Mouse (Mus musculus) kidney, adult 8-10 months (tissue): ENCODE measurements around the gene Adam8.

Experiments used
- DNase-seq, 2 experiments: peaks; one replicate each; pipeline ENCODE4 v3.0.0; 2022

Gene Adam8

DNA sequence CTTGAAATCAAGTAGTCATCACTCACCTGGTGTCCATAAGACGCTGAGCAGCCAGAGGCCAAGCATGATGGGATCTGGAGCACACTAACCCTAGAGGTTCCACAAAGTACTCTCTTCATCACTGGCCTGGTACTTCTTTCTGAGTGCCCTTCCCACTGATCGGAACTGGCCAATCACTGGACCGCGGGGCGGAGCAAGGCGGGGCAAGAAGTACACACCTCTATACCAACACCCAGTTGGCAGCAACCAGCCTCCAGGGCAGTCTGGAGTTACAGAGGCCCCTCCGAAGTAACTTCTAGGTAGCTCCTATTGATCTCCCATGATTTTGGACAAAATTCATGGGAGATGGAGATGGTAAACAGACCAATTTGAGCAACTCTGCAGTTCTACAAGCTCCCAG, at the start of gene Adam8:
Gene Adam8 (minus strand): TSS at position 157 of the 400 bp plus-strand sequence.
- peak in 1 of 2 experiments; percentile 30 for DNase-seq

DNA sequence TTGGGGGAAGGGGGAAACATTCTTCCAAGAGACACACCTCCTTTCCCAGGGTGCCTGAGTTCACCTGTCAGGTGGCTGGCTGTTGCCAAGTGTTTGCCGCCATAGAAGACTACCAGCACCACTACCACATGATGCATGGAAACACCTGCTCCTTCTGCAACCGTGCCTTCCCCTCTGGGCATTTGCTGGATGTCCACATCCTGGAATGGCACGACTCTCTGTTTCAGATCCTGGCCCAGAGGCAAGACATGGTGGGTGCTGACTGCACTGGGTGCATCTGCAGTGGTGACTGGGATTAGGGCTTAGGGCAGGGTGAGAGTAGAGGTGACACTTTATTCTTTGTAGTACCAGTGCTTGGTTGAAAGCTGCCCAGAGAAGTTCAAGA, 44.8 kb upstream of the Adam8 start:
- DNase-seq, result no peak

DNA sequence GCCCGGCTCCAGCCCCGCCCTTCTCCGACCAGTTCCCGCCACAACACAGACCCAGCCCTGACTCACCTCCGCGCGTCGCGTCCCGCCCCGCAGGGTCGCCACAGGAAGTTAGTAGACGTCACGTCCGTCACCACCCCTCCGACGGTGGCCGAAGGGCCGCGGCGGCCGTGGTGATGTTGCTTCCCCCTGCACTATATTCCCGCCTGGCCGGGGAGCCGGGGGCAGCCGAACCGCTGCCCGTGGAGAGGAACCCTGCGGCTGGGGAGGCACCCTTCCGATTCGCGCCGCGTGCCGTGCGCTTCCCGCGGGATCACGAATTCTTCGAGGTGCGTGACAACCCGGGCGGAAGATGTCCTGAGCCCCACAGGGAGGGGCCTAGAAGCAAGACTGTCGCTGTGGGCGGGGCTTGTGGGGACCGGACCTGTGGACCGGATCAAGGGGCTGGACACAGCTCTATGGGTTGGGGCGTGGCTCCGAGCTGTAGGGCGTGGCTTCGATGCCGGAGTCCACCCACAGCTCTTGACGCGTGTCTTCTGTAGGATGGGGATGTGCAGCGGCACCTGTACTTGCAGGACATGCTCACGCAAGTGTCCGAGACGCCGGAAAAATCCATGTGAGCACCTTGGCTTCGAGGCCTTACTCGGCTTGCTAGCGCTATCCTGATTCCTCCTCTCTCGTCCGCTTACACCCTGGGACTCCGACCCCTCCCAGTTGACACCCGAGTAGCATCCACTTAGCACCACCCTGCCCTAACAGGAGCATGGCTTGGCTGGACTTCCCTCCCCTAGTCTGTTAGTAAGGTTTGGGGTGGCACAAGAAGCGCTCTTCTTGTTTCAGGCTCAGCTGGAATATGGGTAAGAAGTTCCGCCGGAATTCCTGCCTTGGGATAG, 44.2 kb upstream of the Adam8 start, which contains the start of the genes Zfp511 and Tubgcp2:
Gene Zfp511 (plus strand): TSS at position 111 of the 890 bp plus-strand sequence.
Gene Tubgcp2 (minus strand): TSS at position 389 of the 890 bp plus-strand sequence.
- DNase-seq, result peak; percentile 96 to 97

DNA sequence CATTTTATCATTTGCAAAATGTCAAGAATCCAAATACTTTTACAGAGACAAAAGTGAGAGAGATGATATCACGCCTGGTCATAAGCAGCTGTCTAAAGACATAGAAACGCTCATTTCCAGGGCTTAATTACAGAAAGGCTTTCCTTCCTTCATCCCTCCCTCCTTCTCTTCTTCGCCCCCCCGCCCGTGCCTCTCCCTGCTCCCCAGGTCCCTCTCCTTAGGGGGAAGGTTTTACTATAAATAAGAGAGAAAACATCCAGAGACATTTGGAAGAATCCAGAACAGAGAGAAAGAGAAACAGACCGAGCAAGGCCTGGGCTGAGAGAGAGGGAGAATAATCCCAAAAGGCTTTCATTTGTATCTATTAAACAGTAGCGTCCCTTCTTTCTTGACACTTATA, 43.1 kb upstream of the Adam8 start:
- no peak for DNase-seq

DNA sequence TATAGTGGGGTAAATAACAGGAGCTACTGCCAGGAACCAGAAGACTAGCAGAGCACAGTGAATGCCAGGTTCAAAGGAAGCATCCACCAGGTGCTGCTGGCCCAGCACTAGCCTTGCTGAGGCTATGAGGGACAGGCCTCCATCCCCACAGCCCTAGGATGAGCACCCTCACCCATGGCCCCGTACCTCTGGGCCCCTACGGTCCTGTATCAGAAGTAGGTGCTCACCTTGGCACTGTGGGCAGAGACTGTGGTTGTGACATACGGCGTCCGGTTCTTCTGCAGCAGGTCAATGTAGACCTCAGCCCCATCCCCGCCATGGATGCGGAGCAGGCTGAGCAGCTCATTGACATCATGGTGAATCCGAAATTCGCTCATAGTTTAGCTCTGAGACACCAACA, 41.0 kb upstream of the Adam8 start:
- no peak for DNase-seq

DNA sequence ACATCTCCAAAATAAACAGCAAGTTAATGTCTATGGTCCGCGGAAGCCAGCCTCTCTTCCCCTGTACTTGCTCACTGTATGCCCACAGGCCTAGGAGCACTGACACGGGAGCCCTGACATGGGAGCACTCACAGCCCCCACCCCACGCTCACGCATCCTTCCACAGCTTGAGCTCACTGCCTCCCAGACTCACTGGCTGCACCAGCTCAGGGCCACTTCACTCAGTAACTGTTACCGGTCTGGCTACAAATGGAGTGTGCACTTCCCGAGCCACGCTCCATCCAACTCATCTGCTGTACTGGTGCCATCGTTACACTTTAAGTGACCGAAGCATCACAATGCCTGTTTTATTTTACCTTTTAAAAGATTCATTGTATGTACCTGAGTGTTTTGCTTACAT, 40.0 kb upstream of the Adam8 start:
- DNase-seq, result no peak

DNA sequence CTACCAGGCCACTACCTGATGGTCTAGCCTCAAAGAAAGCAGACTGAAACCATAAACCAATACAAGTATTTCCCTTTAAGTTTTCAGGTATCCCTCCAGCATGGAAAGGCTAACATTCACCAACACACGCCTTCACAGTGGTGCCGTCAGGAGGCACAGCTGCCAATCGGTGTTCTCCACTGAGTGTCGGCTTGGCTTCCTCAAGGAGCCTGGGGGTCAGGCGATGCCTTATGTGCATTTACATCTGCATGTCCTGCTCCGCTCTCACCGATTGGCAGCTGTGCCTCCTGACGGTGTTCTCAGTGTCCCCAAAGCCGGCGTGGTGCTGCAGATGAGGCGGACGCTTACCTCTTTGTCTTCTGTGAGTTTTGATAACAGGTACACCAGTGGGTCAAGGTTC, 39.4 kb upstream of the Adam8 start:
- no peak for DNase-seq

DNA sequence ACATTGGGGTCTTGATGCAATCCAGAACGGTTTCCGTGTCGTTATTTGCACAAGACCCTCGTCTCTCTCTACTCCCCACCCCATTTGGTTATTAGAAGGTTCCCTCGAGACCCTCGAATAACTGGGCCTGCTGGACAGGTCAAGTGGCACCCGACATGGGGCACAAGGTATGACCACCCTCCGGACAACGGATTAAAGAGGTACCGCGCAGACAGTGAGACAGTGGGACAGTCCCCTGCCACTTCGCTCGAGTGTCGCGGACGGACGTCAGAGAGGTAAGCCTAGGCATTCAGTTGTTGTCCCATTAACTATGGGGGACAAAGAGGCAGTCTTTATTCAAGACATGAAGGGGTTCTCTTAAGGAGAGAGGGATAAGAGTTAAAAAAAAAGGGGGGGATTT, 19.0 kb upstream of the Adam8 start:
- DNase-seq, result no peak

DNA sequence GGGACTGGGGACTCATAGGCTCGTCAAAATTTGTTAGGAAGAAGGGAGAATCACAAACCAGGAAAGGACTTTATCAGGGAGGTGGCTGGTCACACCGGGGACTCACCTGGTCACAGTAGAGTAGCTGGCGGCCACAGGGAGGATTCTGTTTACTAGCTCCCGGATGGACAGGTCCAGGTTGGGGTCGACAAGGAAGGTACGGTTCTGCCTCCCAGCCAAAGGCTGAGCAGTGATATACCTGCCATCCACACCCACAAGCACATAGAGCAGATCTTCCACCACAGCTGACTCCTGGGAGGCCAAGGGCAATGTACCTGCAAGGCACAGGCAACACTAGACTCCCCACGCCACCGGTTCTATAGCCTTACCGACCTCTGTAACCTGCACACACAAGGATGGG, 15.4 kb upstream of the Adam8 start:
- no peak for DNase-seq

DNA sequence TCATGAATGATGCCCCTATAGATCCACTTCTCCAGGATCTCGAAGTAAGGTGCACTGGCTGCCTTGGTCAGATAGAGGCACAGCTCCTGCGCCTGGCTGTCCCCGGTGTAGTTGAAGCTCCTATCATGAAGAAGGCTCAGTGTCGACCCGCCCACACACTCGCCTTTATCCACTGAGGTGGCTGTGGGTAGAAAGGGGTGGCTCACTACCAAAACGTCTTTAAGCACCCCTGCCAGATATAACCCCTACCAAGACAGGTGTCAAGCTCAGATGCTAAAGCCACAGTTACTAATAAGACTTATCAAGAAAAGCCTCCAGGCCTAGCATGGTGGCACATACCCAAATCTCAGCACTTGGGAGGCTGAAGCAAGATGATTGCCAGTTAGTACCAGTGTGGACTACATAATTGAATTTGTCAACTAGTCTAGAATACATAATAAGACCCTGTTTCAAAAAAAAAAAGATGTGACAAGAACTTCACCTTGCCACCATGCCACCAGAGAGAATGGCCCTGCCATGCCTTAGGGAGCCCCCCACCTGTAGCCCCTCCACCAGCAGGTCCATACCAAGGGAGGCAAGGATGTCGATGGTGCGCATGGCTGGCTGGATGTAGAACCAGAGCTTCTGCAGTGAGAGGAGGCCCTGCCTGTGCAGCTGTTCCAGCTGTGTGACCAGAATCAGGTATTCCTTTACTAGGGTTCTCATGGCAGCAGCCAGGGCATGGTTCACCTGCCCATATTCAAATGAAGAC, 14.7 kb upstream of the Adam8 start:
- DNase-seq, result no peak

DNA sequence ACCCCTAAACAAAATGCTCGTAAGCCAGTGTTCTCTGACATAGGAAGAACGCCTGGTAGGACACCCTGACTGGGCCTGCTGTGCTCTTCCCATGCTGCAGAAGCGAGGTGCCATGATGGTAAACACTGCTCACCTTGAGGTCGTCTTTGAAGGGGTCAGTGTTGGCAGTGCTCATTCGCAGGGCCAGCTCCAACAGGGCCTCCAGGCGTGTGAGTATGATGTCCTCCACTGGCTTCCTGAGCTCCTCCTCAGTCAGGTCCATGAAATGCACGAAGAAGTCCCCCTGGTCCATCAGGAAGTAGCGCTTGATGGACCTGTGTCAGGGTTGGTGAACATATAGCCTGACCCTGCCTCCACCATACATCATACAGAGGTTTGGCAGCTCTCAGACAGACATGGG, 12.3 kb upstream of the Adam8 start:
- no peak for DNase-seq

DNA sequence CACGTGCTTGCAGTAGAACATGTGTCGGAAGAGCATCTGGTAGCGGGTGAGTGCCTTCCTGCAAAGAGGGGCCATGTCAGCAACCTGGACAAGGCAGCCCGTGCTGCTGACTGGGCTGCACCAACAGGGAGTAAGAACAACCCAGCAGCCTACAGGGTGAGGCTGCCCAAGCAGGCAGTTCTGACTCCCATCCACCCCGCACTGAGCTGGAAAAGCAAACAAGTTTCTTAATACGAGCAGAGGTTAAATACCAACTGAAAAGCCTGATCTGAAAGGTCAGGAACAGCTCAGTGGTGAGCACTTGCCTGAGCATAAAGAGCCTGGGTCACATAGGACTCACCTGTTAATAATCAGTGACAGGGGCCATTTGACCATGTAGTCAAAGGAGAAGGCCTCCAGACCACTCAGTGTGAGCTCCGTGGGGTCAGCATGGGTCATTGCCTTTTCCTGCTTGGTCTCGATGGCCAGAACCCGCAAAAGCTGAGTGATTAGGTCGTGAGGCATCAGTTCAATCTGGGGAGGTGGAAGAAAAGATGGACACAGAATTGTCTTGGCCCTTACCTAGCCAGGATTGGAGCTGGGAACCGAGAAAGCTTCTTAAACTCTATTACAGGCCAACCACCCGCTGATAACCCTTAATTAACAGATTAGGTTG, 8.9 kb upstream of the Adam8 start:
- no peak for DNase-seq

DNA sequence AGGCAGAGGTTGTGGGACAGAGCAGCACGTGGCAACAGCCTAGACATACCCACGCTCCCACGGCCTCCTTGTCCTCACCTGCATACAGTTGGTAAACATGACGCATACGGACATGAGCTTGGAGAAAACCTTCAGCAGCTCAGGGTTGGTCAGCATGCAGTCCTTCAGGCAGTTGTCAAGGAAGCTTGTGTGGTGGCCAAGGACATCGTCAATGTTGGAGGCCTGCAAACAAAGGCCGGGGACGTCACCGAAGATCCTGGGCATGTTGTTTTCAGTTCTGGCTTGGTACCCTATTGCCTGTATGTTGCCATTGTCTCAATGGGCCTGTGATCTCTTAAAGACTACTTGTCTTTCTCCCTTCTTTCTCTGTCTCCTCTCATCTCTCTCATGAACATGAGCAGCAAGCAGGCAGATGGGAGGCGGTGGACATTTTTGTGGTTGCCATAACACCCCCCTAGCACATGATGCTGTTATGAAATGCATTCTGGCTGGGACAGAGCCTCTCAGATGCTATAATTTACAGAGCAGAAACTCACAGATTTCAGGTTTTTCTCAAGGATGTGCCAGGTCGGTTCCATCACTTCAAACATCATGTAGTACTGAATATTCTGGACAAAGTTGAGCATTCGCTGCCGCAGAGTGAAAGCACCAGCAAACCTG, 6.5 kb upstream of the Adam8 start:
- DNase-seq, result no peak

DNA sequence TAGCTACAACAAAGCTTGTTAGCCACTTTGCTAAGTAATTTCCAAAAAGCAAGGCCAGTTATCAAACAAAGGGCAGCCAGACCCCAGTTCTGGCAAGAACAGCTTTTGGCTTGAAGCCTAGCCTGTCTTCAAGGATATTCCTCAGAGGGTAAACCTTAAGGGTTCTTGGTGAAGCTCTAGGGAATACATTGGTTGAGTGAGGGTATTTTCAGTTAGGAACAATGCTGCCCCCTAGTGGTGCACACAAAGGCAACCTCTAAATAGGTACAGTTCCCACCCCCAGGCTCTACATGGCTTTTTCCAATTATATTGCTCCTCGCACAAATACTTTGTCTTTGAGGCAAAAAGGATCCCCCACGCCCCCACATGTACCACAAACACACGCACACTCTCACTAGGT, 2.3 kb upstream of the Adam8 start:
- DNase-seq, result peak; percentile 29 to 56

DNA sequence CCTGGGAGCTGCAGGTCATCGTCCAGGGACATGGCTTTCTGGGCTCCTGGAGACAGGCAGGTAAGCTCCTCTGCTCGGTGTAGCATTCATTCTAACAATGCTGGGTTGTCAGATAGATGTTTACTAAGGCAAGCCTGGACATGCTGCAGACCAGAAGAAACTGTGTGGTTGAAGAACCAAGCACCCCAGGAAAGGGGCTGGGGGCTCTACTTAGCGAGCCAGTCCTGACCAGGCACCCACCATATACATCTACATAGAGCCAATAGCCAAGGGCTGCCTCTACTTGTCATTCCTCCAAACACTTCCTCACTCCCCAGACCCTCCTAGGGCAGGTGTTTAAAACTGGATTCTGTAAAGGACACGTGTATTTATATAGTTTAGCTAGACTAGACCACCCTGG, 1.8 kb upstream of the Adam8 start:
- DNase-seq, result no peak

DNA sequence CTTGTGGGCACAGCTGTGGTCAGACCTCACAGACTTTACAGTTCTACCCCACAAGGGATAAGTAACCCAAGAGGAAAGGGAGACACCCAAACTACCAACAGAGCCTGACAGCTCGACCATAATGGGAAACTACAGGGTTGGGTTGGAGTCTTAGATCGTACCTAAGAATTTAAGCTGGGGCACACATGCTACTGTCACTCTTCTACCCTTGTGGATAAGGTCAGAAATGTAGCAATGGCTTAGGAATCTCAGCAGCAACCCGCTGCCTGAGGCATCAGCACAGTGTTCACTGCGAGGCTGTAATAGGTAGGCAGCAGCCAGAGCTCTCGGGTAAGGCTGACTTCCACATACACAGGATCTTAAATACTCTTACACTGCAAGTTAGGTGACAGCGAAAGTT, 1.2 kb upstream of the Adam8 start:
- no peak for DNase-seq

DNA sequence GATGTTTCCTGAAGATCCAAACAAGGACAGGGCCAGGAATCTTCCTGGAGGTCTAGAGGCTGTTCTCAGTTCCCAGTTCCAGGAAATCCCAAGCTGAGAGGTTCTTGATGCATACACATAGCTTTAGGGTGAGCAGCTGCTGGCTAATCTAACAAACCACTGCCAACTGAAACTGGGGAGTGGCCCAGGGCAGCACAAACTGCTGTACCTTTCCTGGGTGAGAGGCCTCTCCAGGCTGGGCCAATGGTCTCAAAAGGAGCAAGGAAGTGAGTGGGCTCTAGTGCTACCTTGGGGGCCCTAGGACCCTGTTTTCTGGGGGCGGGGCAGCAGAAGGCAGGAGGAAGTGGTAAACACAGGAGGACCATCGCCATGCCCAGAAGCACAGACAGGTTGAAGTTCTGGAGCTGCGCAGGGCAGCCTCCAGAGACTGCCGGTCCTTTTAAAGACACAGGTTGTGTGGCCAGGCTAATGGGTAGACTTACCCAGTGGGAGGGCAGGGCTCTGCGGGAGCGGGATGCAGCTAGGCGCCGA, 1.4 kb downstream of the Adam8 start:
- no peak for DNase-seq

DNA sequence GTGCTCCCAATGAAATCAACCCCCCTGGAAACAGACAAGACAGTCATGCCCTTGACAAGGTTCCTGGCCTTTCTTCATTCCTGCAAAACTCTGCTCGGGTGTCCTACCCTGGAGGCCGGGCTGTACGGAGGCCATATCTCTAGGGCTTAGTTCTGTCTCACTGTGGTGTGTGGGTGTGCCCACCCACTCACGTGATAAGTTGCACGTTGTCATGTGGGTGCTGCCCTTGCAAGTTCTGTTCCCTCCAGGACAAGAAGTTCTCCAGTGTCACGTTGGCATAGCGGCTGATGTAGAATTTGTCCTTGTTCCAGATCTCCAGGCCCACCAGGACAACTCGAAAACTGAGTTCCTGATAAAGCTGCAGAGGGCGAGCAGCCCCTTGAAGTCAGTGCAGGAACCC, 4.1 kb downstream of the Adam8 start:
- no peak for DNase-seq

DNA sequence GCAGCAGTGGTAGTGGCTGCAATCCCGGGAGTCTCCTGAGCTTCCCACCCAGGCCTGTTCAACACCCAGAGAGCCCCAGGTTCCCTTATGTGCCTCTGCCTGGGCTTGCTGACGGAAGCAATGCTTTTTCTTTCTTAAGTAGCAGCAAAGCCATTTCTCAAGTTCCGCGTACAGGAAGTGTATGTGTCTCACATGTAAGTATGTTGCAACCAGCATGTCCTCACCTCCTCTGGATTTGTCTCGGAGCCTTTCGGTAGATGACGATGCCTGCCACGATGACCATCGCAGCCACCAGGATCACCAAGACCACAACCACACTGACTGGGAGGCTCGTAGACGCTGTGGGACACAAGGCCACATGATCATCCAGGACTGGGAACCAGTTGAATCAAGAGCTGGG, 7.9 kb downstream of the Adam8 start:
- no peak for DNase-seq

DNA sequence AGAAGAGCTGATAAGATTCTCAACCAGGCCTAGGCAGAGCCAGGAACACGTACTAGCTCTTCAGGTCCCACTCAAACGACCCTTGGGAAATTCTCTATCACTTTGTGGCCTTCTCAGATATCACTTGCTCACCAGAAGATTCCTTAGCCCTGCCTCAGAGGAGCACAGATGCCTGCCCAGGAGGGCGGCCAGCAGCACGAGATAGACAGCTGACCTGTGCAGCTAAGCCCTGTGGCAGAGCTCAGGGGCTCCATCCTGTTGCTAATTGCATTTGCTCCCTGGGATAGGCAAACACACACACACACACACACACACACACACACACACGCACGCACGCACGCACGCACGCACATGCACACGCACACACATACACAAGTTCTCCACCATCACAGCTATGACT, 10.3 kb downstream of the Adam8 start:
- DNase-seq, result no peak

DNA sequence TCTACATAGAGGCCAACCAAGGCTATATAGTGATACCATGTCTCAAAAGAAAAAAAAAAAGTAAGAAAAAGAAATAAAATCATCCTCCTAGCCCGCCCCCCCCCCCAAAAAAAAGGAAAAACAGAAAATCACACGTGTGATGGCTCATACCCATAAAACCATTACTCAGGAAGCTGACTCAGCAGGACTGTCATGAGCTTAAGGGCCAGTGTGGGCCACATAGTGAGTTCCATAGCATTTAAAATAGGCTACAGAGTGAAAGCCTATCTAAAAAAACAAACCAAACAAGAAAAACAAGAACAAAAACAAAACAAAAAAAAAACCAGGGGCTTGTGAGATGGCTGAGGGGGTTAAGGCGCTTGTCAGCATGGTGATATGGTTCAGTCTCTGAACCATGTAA, 11.6 kb downstream of the Adam8 start:
- no peak for DNase-seq

DNA sequence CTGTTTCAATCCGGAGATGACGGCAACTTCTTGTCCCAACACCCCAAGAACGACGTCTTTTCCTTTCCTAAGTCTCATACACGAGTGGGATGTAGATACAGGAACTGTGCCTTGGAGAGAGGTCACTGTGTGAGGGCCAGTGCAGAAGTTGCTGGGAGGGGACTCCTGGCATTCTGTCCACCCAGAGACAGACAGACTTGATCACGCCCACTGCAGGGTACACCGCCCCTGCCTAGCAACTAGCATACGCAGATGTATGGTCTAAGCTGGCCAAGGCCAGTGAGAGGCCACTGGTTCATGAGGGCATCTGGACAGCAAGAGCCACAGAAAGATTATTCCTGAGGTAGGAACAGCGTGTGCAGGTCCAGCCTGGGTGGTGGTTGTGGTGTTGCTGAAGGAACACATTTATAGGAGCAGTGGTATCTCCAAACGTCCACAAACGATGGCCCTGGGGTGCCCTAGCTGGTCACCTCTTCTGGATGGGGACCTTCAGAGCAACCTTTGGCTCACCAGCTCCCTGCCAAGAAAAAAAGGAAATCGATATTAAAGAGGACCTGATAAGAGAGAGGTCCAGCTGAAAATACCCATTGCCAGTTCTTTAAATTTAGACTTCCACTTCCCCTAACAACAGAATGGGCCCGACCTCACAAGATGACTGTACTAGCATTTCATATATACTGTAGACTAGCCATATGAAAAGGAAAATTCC, 13.2 kb downstream of the Adam8 start:
- peak; percentile 9 for DNase-seq
